Mouse (Mus musculus): ENCODE measurements around the gene 4930558C23Rik.
A peak's percentile ranks its signal among the peaks of the same experiment; 100 is the strongest.
"Not testable (repeated sequence)": the region's sequence is repeated elsewhere in the genome, so short reads cannot be mapped to it uniquely, and the experiment has no call there.

4930558C23Rik gene

DNA sequence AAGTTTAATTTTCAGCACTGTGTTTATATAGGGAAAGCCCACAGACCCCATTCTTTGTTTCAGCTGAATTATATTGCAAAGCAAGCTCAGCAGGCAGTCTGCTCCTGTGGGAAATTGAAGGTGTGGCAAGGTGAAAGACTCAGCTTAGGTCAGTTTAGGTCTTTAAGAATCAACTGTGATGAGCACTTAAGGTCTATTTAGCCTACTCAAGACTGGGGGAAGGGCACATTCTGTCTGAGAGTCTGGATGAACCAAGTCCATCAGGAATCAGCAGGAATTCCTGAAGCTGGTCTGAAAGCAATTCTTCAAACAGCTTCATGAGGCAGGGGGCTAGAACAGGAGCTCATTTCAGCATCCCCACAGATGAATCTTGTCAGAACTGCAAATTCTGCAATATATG, 32.5 kb downstream of the 4930558C23Rik start:
- no peak for DNase-seq

GRCm38 (mm10) chr3:95360276-95360675, 42.4 kb downstream of the 4930558C23Rik start:
- DNase-seq = not testable (repeated sequence)

- no peak for DNase-seq
Observed at GRCm38 (mm10) chr3:95357746-95358145, 44.9 kb downstream of the 4930558C23Rik start.

GRCm38 (mm10) chr3:95356701-95357449, 45.8 kb downstream of the 4930558C23Rik start, which contains the start of gene Setdb1:
Gene Setdb1, minus strand, starts transcription at chr3:95357202.
- peak; percentile 96 for DNase-seq

- not testable (repeated sequence) for DNase-seq
Observed at GRCm38 (mm10) chr3:95355911-95356544, 46.6 kb downstream of the 4930558C23Rik start.

- DNase-seq = peak; percentile 70
Observed at GRCm38 (mm10) chr3:95349491-95349890, 53.1 kb downstream of the 4930558C23Rik start.

- not testable (repeated sequence) for DNase-seq
Observed at GRCm38 (mm10) chr3:95348343-95348742, 54.3 kb downstream of the 4930558C23Rik start.

DNA sequence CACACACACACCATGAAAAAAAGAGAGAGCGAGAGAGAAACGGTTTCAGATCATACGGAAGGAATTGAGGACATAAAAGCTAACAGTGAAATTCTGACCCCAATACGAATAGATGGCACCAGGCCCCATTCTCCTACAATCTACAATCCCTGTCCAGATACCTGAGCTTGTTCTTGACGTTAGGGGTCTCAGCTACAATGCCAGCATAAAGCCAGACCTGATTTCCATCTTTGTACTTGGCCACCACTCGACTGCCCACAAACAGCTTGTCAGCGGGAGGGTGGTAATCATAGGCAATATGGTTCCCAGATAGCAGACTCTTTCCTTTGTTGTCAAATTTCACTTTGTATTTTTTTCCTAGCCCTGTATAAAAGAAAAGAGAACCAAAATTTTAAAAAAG, 56.2 kb downstream of the 4930558C23Rik start:
- no peak for DNase-seq

DNA sequence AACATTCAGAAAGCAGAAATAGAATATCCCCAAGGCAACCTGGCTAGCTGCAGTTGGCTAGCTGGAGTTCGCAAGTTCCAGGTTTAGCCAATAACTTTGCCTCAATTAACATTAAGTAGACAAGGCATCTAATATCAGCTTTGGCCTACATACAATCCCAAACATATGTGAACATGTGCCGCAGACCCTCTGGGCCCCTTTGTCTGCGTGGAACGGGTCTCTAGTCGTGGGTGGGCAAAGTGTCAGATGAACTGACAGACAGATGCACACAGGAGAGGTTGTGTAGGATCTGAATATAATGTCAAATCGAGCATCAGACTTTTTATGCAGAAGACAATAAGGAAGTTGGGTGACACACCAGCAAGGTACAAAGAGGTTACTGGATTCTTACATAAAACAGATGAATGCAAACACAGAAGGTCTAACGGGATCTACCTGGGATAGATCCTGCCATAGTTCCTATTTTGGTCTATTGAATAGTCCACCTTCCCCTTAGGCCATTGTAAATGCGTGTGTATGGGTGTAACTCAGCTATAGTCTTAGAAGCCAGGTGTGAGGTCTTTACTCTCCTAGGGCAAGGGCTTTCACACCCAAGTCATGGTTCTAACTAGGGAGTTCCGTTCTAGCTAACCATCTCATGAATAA, 59.2 kb downstream of the 4930558C23Rik start:
- DNase-seq = not testable (repeated sequence)

- DNase-seq = no peak
Observed at GRCm38 (mm10) chr3:95338251-95338650, 64.4 kb downstream of the 4930558C23Rik start.

DNA sequence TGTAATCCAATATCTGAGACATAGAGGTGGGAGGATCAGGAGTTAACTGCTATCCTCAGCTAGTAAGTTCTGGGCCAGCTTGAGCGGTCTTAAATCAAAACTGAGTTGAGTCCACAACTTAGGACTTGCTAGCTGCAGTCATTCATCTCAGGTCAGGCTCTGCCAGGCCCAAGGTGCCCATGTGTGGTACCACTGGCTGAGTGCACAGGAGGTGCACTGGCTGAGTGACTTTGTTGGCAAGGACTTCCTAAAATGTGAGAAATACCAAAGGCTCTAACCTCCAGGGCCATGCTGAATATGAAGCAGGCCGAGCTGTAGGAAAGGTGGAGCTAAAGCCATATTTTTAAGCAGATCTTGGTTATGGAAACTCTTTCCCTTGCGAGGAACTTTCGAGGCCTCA, 65.3 kb downstream of the 4930558C23Rik start:
- no peak for DNase-seq

Measured in lung, postnatal 36 days (tissue).